Mouse (Mus musculus): Measurements from ENCODE around the gene Rnf111.
"Not testable (repeated sequence)": the region's sequence is repeated elsewhere in the genome, so short reads cannot be mapped to it uniquely, and the experiment has no call there.

Gene Rnf111

GRCm38 (mm10) chr9:70502284-70503014 lies 1.1 kb downstream of the Rnf111 start:
- intact Hi-C loops (cut with DNase I) = no loop called here

- intact Hi-C loops (cut with DNase I) = loop anchor here (5.0 kb wide), 1 partner anchor 40 kb away; no protein-coding TSS in a partner anchor
Observed at GRCm38 (mm10) chr9:70496990-70497389, 6.5 kb downstream of the Rnf111 start.

GRCm38 (mm10) chr9:70493038-70493437 lies 10.5 kb downstream of the Rnf111 start:
- intact Hi-C loops (cut with DNase I) = no loop called here

- intact Hi-C loops (cut with DNase I) = no loop called here
Observed at GRCm38 (mm10) chr9:70491176-70491575, 12.3 kb downstream of the Rnf111 start.

- intact Hi-C loops (cut with DNase I) = no loop called here
Observed at GRCm38 (mm10) chr9:70487401-70487800, 16.1 kb downstream of the Rnf111 start.

GRCm38 (mm10) chr9:70485840-70486239 lies 17.7 kb downstream of the Rnf111 start:
- intact Hi-C loops (cut with DNase I) = no loop called here

GRCm38 (mm10) chr9:70483495-70483894 lies 20.0 kb downstream of the Rnf111 start:
- intact Hi-C loops (cut with DNase I) = no loop called here

- intact Hi-C loops (cut with DNase I) = no loop called here
Observed at GRCm38 (mm10) chr9:70481872-70482271, 21.7 kb downstream of the Rnf111 start.

GRCm38 (mm10) chr9:70477229-70477628 lies 26.3 kb downstream of the Rnf111 start:
- intact Hi-C loops (cut with DNase I) = no loop called here

- intact Hi-C loops (cut with DNase I) = no loop called here
Observed at GRCm38 (mm10) chr9:70475777-70476270, 27.7 kb downstream of the Rnf111 start.

- intact Hi-C loops (cut with DNase I) = no loop called here
Observed at GRCm38 (mm10) chr9:70473400-70473799, 30.1 kb downstream of the Rnf111 start.

GRCm38 (mm10) chr9:70463091-70463490 lies 40.4 kb downstream of the Rnf111 start:
- intact Hi-C loops (cut with DNase I) = not testable (repeated sequence)

- intact Hi-C loops (cut with DNase I) = no loop called here
Observed at GRCm38 (mm10) chr9:70452371-70452770, 51.2 kb downstream of the Rnf111 start.

- intact Hi-C loops (cut with DNase I) = no loop called here
Observed at GRCm38 (mm10) chr9:70449072-70449471, 54.5 kb downstream of the Rnf111 start.

- intact Hi-C loops (cut with DNase I) = loop anchor here (10.0 kb wide), 1 partner anchor 135 kb away; no protein-coding TSS in a partner anchor
Observed at GRCm38 (mm10) chr9:70439959-70440358, 63.6 kb downstream of the Rnf111 start.

GRCm38 (mm10) chr9:70422661-70423060 lies 80.9 kb downstream of the Rnf111 start:
- intact Hi-C loops (cut with DNase I) = no loop called here

GRCm38 (mm10) chr9:70421257-70422056 lies 82.1 kb downstream of the Rnf111 start, which contains the start of gene Ccnb2:
Gene Ccnb2, minus strand, starts transcription at chr9:70421547.
- intact Hi-C loops (cut with DNase I) = no loop called here

- intact Hi-C loops (cut with DNase I) = no loop called here
Observed at GRCm38 (mm10) chr9:70416412-70416811, 87.1 kb downstream of the Rnf111 start.

- intact Hi-C loops (cut with DNase I) = no loop called here
Observed at GRCm38 (mm10) chr9:70413038-70413437, 90.5 kb downstream of the Rnf111 start.

GRCm38 (mm10) chr9:70410668-70411067 lies 92.9 kb downstream of the Rnf111 start:
- intact Hi-C loops (cut with DNase I) = no loop called here

- intact Hi-C loops (cut with DNase I) = no loop called here
Observed at GRCm38 (mm10) chr9:70409743-70410142, 93.8 kb downstream of the Rnf111 start.

- intact Hi-C loops (cut with DNase I) = no loop called here
Observed at GRCm38 (mm10) chr9:70408791-70409190, 94.7 kb downstream of the Rnf111 start.

Measured in adrenal gland (tissue).